Mouse (Mus musculus) MEL (cell line): ENCODE data around the gene Fam181a. TPM values are rescaled to one million over a fixed set of nuclear protein-coding genes. Genes with fewer than 3 reads are reported as not detected.

Experiments used
- DNase-seq: peaks from one replicate; pipeline ENCODE4 v3.0.0; 2011; ENCODE audit warnings: low read depth, low spot score
- H3K27ac ChIP-seq: 2 replicates; pipeline ENCODE4 v1.5.1; 2012; ENCODE audit warnings: low read depth, mild to moderate bottlenecking, control low read depth, low read length, moderate library complexity; ENCODE audit not compliant: control insufficient read depth
- H3K27me3 ChIP-seq, 2 experiments: fragments of 150-350 bp in 1 of 2; sonication (generic) in 1 of 2; 2 replicates each; pipeline ENCODE4 v1.6.1; 2012; ENCODE audit warnings: low read length in 2 of 2, mild to moderate bottlenecking in 2 of 2, improper control_type of control experiment in 1 of 2, moderate library complexity in 1 of 2; ENCODE audit not compliant: insufficient read depth in 2 of 2, control insufficient read depth in 1 of 2
- H3K36me3 ChIP-seq, 2 experiments: 2 replicates each; pipeline ENCODE4 v1.6.1; 2012 to 2014; ENCODE audit warnings: low read length in 2 of 2, improper control_type of control experiment in 1 of 2, inconsistent platforms in 1 of 2, mild to moderate bottlenecking in 1 of 2; ENCODE audit not compliant: insufficient read depth in 2 of 2, control insufficient read depth in 1 of 2
- H3K4me1 ChIP-seq, 2 experiments: fragments of 150-350 bp in 1 of 2; sonication (generic) in 1 of 2; 2 replicates each; pipeline ENCODE4 v1.6.1; 2012; ENCODE audit warnings: low read length in 2 of 2, improper control_type of control experiment in 1 of 2, mild to moderate bottlenecking in 1 of 2; ENCODE audit not compliant: insufficient read depth in 2 of 2, control insufficient read depth in 1 of 2
- H3K4me3 ChIP-seq, 2 experiments: fragments of 150-350 bp in 1 of 2; sonication (generic) in 1 of 2; 2 replicates each; pipeline ENCODE4 v1.5.1; 2012; ENCODE audit warnings: low read depth in 2 of 2, low read length in 2 of 2, mild to moderate bottlenecking in 2 of 2, moderate library complexity in 2 of 2, control low read depth in 1 of 2, improper control_type of control experiment in 1 of 2; ENCODE audit not compliant: control insufficient read depth in 1 of 2, insufficient read depth in 1 of 2
- H3K79me2 ChIP-seq: 2 replicates; pipeline ENCODE4 v1.6.1; 2012; ENCODE audit warnings: mild to moderate bottlenecking, low read length, moderate library complexity; ENCODE audit not compliant: control insufficient read depth, poor library complexity, insufficient read depth
- H3K9ac ChIP-seq: 2 replicates; pipeline ENCODE4 v1.6.1; 2012; ENCODE audit warnings: low read depth, mild to moderate bottlenecking, control low read depth, low read length, moderate library complexity; ENCODE audit not compliant: control insufficient read depth, poor library complexity, severe bottlenecking
- H3K9me3 ChIP-seq: fragments of 150-350 bp; sonication (generic); replicated peaks from 2 replicates; pipeline ENCODE4 v1.6.1; 2012; ENCODE audit warnings: mild to moderate bottlenecking, low read length, improper control_type of control experiment, moderate library complexity; ENCODE audit not compliant: insufficient read depth
- CHD2 ChIP-seq: IDR thresholded peaks from 2 replicates; pipeline ENCODE4 v1.6.1; 2011; ENCODE audit warnings: low read length, improper control_type of control experiment
- CTCF ChIP-seq, 3 experiments: IDR thresholded peaks in 2 of 3; conservative IDR thresholded peaks in 1 of 3; 2 replicates each; pipeline ENCODE4 v1.5.1; 2011 to 2012; ENCODE audit warnings: low read length in 3 of 3, low read depth in 2 of 3, mild to moderate bottlenecking in 2 of 3, improper control_type of control experiment in 1 of 3, inconsistent platforms in 1 of 3, mixed read lengths in 1 of 3, moderate library complexity in 1 of 3; ENCODE audit not compliant: control insufficient read depth in 1 of 3, insufficient read depth in 1 of 3, poor library complexity in 1 of 3, severe bottlenecking in 1 of 3
- E2F4 ChIP-seq: IDR thresholded peaks from 2 replicates; pipeline ENCODE4 v1.6.1; 2011; ENCODE audit warnings: low read depth, low read length, improper control_type of control experiment, borderline replicate concordance
- ELF1 ChIP-seq: IDR thresholded peaks from 2 replicates; pipeline ENCODE4 v1.6.1; 2014; ENCODE audit warnings: low read depth, mild to moderate bottlenecking, inconsistent platforms, low read length, improper control_type of control experiment, moderate library complexity
- EP300 ChIP-seq, 2 experiments: IDR thresholded peaks; 2 replicates each; pipeline ENCODE4 v1.6.1; 2011; ENCODE audit warnings: improper control_type of control experiment in 2 of 2, low read length in 2 of 2, low read depth in 1 of 2, mild to moderate bottlenecking in 1 of 2
- ETS1 ChIP-seq: IDR thresholded peaks from 2 replicates; pipeline ENCODE4 v1.6.1; 2012; ENCODE audit warnings: low read depth, mild to moderate bottlenecking, inconsistent platforms, low read length, improper control_type of control experiment, moderate library complexity
- GABPA ChIP-seq: IDR thresholded peaks from 2 replicates; pipeline ENCODE4 v1.6.1; 2012; ENCODE audit warnings: low read depth, mild to moderate bottlenecking, inconsistent platforms, low read length, improper control_type of control experiment, moderate library complexity
- GATA1 ChIP-seq: IDR thresholded peaks from 2 replicates; pipeline ENCODE4 v1.6.1; 2011; ENCODE audit warnings: low read depth, low read length, improper control_type of control experiment
- HCFC1 ChIP-seq: IDR thresholded peaks from 2 replicates; pipeline ENCODE4 v1.6.1; 2012; ENCODE audit warnings: low read depth, mild to moderate bottlenecking, inconsistent platforms, low read length, improper control_type of control experiment, moderate library complexity
- KAT2A ChIP-seq: conservative IDR thresholded peaks from 2 replicates; pipeline ENCODE4 v1.6.1; 2012; ENCODE audit warnings: low read depth, low read length, improper control_type of control experiment, inconsistent platforms
- MAFK ChIP-seq: IDR thresholded peaks from 2 replicates; pipeline ENCODE4 v1.6.1; 2011; ENCODE audit warnings: low read depth, mild to moderate bottlenecking, low read length, improper control_type of control experiment, borderline replicate concordance
- MEF2A ChIP-seq: IDR thresholded peaks from 2 replicates; pipeline ENCODE4 v1.6.1; 2014; ENCODE audit warnings: low read depth, mild to moderate bottlenecking, inconsistent platforms, low read length, improper control_type of control experiment; ENCODE audit not compliant: poor library complexity, insufficient replicate concordance, severe bottlenecking; ENCODE audit errors: extremely low read depth
- MXI1 ChIP-seq: IDR thresholded peaks from 2 replicates; pipeline ENCODE4 v1.6.1; 2011; ENCODE audit warnings: mild to moderate bottlenecking, low read depth, low read length, improper control_type of control experiment
- NRF1 ChIP-seq: IDR thresholded peaks from 2 replicates; pipeline ENCODE4 v1.6.1; 2014; ENCODE audit warnings: low read depth, mild to moderate bottlenecking, inconsistent platforms, low read length, improper control_type of control experiment, moderate library complexity; ENCODE audit not compliant: poor library complexity, insufficient read depth, severe bottlenecking
- POLR2A ChIP-seq, 2 experiments: IDR thresholded peaks; 2 replicates each; pipeline ENCODE4 v1.6.1; 2011 to 2012; ENCODE audit warnings: low read length in 2 of 2, mild to moderate bottlenecking in 2 of 2, control low read depth in 1 of 2, improper control_type of control experiment in 1 of 2, low read depth in 1 of 2, moderate library complexity in 1 of 2; ENCODE audit not compliant: control insufficient read depth in 1 of 2, insufficient read depth in 1 of 2, poor library complexity in 1 of 2
- POLR2AphosphoS5 ChIP-seq: IDR thresholded peaks from 2 replicates; pipeline ENCODE4 v1.6.1; 2012; ENCODE audit warnings: low read depth, borderline replicate concordance, mild to moderate bottlenecking, inconsistent platforms, low read length, moderate library complexity, mixed read lengths
- RAD21 ChIP-seq: IDR thresholded peaks from 2 replicates; pipeline ENCODE4 v1.6.1; 2011; ENCODE audit warnings: mild to moderate bottlenecking, low read depth, low read length, improper control_type of control experiment
- RCOR1 ChIP-seq: IDR thresholded peaks from 2 replicates; pipeline ENCODE4 v1.6.1; 2012; ENCODE audit warnings: low read depth, mild to moderate bottlenecking, inconsistent platforms, low read length, improper control_type of control experiment
- SIN3A ChIP-seq: IDR thresholded peaks from 2 replicates; pipeline ENCODE4 v1.6.1; 2012; ENCODE audit warnings: low read length, improper control_type of control experiment, inconsistent platforms
- SMC3 ChIP-seq: IDR thresholded peaks from 2 replicates; pipeline ENCODE4 v1.6.1; 2011; ENCODE audit warnings: low read depth, low read length, improper control_type of control experiment
- TBP ChIP-seq: IDR thresholded peaks from 2 replicates; pipeline ENCODE4 v1.8.0; 2011; ENCODE audit warnings: low read depth, low read length, improper control_type of control experiment
- UBTF ChIP-seq: IDR thresholded peaks from 2 replicates; pipeline ENCODE4 v1.6.1; 2012; ENCODE audit warnings: low read depth, mild to moderate bottlenecking, inconsistent platforms, low read length, improper control_type of control experiment, moderate library complexity, borderline replicate concordance; ENCODE audit not compliant: insufficient read depth
- USF1 ChIP-seq: IDR thresholded peaks from 2 replicates; pipeline ENCODE4 v1.6.1; 2014; ENCODE audit warnings: low read depth, mild to moderate bottlenecking, inconsistent platforms, low read length, improper control_type of control experiment, moderate library complexity
- USF2 ChIP-seq, 2 experiments: IDR thresholded peaks; 2 replicates each; pipeline ENCODE4 v1.6.1; 2011 to 2012; ENCODE audit warnings: improper control_type of control experiment in 2 of 2, low read length in 2 of 2, borderline replicate concordance in 1 of 2, inconsistent platforms in 1 of 2, low read depth in 1 of 2, mild to moderate bottlenecking in 1 of 2; ENCODE audit not compliant: insufficient read depth in 1 of 2
- ZKSCAN1 ChIP-seq: IDR thresholded peaks from 2 replicates; pipeline ENCODE4 v1.6.1; 2012; ENCODE audit warnings: low read depth, mild to moderate bottlenecking, inconsistent platforms, low read length, improper control_type of control experiment, moderate library complexity
- ZMIZ1 ChIP-seq: IDR thresholded peaks from 2 replicates; pipeline ENCODE4 v1.6.1; 2012; ENCODE audit warnings: low read depth, mild to moderate bottlenecking, inconsistent platforms, low read length, improper control_type of control experiment, moderate library complexity
- ZNF384 ChIP-seq: IDR thresholded peaks from 2 replicates; pipeline ENCODE4 v1.6.1; 2012; ENCODE audit warnings: low read depth, mild to moderate bottlenecking, inconsistent platforms, low read length, improper control_type of control experiment
- polyA plus RNA-seq, 2 experiments: library from polyadenylated mRNA; stranded (reverse) in 1 of 2; unstranded in 1 of 2; fragments of >175 nt in 1 of 2; fragments of >200 nt in 1 of 2; gene quantifications; 2 replicates each; pipeline versions ENCODE4 v1.2.1 to v1.2.4; 2012; ENCODE audit warnings: low replicate concordance in 2 of 2, low read depth in 1 of 2; ENCODE audit not compliant: insufficient read length in 2 of 2, insufficient read depth in 1 of 2, missing spikeins in 1 of 2
- total RNA-seq: library from RNA; depleted of rRNA; stranded (reverse); fragments of 300-350 nt; gene quantifications from 2 replicates; pipeline ENCODE4 v1.2.3, GENCODE M21; 2012

The Fam181a gene
- total and polyA plus RNA-seq, 3 experiments, result not detected

- Histone ChIP-seq H3K9ac (no peak overlapping the region), H3K79me2 (no peaks in the 10 kb centered on the region), H3K36me3 (peaks cover 0 to 3% of the 10 kb centered on the region in 2 experiments; a peak in 2 of 4 replicates), H3K4me1 (peaks cover 0 to 12% of the 10 kb centered on the region in 2 experiments; a peak in 2 of 4 replicates), H3K27ac (no peak overlapping the region), H3K4me3 (no peak overlapping the region), H3K27me3 (no peaks in the 10 kb centered on the region), H3K9me3 (no peaks in the 10 kb centered on the region)
- no peak for TF ChIP-seq HCFC1
- TF ChIP-seq GATA1, result no peak
- no peak for TF ChIP-seq USF1
- no peak for TF ChIP-seq POLR2A (IDR thresholded peaks at IDR 0.05; ENCODE audit: control insufficient read depth in 1 of 2, insufficient read depth in 1 of 2, low read depth in 1 of 2, low read length in 2 of 2, poor library complexity in 1 of 2)
- DNase-seq, result no peak
Measured at GRCm38 (mm10) chr12:103331491-103331890, 20.7 kb downstream of the Fam181a start.

- H3K4me1 ChIP-seq, result peaks cover 0 to 12% of the 10 kb centered on the region in 2 experiments; a peak in 2 of 4 replicates
- peak; percentile 82 for DNase-seq
- no peaks in the 10 kb centered on the region for H3K79me2 ChIP-seq
- peaks cover 0 to 3% of the 10 kb centered on the region in 2 experiments; a peak in 1 of 4 replicates for H3K27me3 ChIP-seq
- TF ChIP-seq ETS1 (no peak), CTCF (IDR thresholded peaks at IDR 0.05 in 2 of 3, conservative IDR thresholded peaks at IDR 0.05 in 1 of 3; ENCODE audit: control insufficient read depth in 1 of 3, insufficient read depth in 1 of 3, low read depth in 2 of 3, low read length in 3 of 3, poor library complexity in 1 of 3, severe bottlenecking in 1 of 3) (no peak), MEF2A (no peak), MAFK (no peak), HCFC1 (no peak), MXI1 (no peak), TBP (no peak), NRF1 (no peak), EP300 (IDR thresholded peaks at IDR 0.05; ENCODE audit: low read depth in 1 of 2, low read length in 2 of 2) (peak; percentile 44 to 79; a peak in 2 of 4 replicates), USF1 (no peak), CHD2 (no peak), UBTF (no peak), KAT2A (no peak), SMC3 (0 out of 2 replicates have a peak, but pooled peaks have one; percentile 3), GATA1 (peak; percentile 63), POLR2A (IDR thresholded peaks at IDR 0.05; ENCODE audit: control insufficient read depth in 1 of 2, insufficient read depth in 1 of 2, low read depth in 1 of 2, low read length in 2 of 2, poor library complexity in 1 of 2) (no peak), GABPA (no peak), E2F4 (no peak), ZNF384 (no peak), RCOR1 (peak; percentile 64), USF2 (IDR thresholded peaks at IDR 0.05; ENCODE audit: borderline replicate concordance in 1 of 2, insufficient read depth in 1 of 2, low read depth in 1 of 2, low read length in 2 of 2) (no peak), ZMIZ1 (no peak), ELF1 (peak; percentile 29; the same call in 1 of the 2 replicates), POLR2AphosphoS5 (no peak), RAD21 (no peak), ZKSCAN1 (no peak), SIN3A (no peak)
- H3K4me3 ChIP-seq, result no peak overlapping the region
- H3K36me3 ChIP-seq, result peaks cover 0 to 3% of the 10 kb centered on the region in 2 experiments; a peak in 2 of 4 replicates
- H3K9ac ChIP-seq, result no peak overlapping the region
- H3K9me3 ChIP-seq, result no peaks in the 10 kb centered on the region
- H3K27ac ChIP-seq, result no peak overlapping the region
Measured at GRCm38 (mm10) chr12:103332879-103333278, 22.1 kb downstream of the Fam181a start.
